Mouse (Mus musculus): Measurements from ENCODE around the gene Stox1. TPM values are rescaled to one million over a fixed set of nuclear protein-coding genes. Genes with fewer than 3 reads are reported as not detected.

Stox1 gene
- polyA plus RNA-seq, 1 experiment = 0.33 TPM

- H3K27ac ChIP-seq (ENCODE audit: insufficient read depth, low read depth, low read length) = peak overlapping the region; percentile 92
- H3K36me3 ChIP-seq (ENCODE audit: control insufficient read depth, insufficient read depth, low read length) = no peaks in the 10 kb centered on the region
- no peaks in the 10 kb centered on the region for H3K27me3 ChIP-seq (replicated peaks; ENCODE audit: control insufficient read depth, insufficient read depth, low read length)
- DNase-seq = no peak
- H3K4me3 ChIP-seq (ENCODE audit: insufficient read depth, low read depth, low read length) = peak overlapping the region; percentile 94
- peaks cover 6% of the 10 kb centered on the region; the same call in 1 of the 2 replicates for H3K4me1 ChIP-seq (ENCODE audit: control insufficient read depth, insufficient read depth, low read length)
- WGBS = under 1% methylated on average over 17 of the region's 17 CpGs
- TF ChIP-seq CTCF (conservative IDR thresholded peaks at IDR 0.05; ENCODE audit: insufficient read depth, insufficient read length, low read depth, low read length) = no peak
- TF ChIP-seq POLR2A (IDR thresholded peaks at IDR 0.05; ENCODE audit: low read depth, low read length) = no peak
Measured at GRCm38 (mm10) chr10:62650358-62650782, 75.6 kb downstream of the Stox1 start.

Other genes with a start within 250 kb of the Stox1 start
- gene Vps26a, start 239.3 kb downstream of the Stox1 start, polyA plus RNA-seq (2012; rRNA removed) = 16.7 and 24.5 TPM in 2 replicates
- gene Srgn, start 198.7 kb downstream of the Stox1 start, polyA plus RNA-seq (2012; rRNA removed) = 20.8 and 34.2 TPM in 2 replicates
- gene Kif1bp, start 147.7 kb downstream of the Stox1 start, polyA plus RNA-seq (2012; rRNA removed) = 31.0 and 36.1 TPM in 2 replicates
- gene Ddx21, start 123.8 kb downstream of the Stox1 start, polyA plus RNA-seq (2012; rRNA removed) = 6.8 and 9.3 TPM in 2 replicates
- gene Ddx50, start 74.9 kb downstream of the Stox1 start, polyA plus RNA-seq (2012; rRNA removed) = 8.7 and 14.8 TPM in 2 replicates
- gene Ccar1, start 66.2 kb upstream of the Stox1 start, polyA plus RNA-seq (2012; rRNA removed) = 58.6 and 65.2 TPM in 2 replicates
- 1.4 and 1.7 TPM in 2 replicates for gene Tet1, start 182.9 kb upstream of the Stox1 start, polyA plus RNA-seq (2012; rRNA removed)
- 105 and 143 TPM in 2 replicates for gene Slc25a16, start 194.5 kb upstream of the Stox1 start, polyA plus RNA-seq (2012; rRNA removed)
- gene Dna2, start 220.9 kb upstream of the Stox1 start, polyA plus RNA-seq (2012; rRNA removed) = 6.9 TPM in 2 replicates

Data from kidney, adult 2 months (tissue).